Mouse (Mus musculus) heart, embryonic 11.5 days (tissue): ENCODE data around the gene Ubtd2. TPM values are rescaled to one million over a fixed set of nuclear protein-coding genes. Genes with fewer than 3 reads are reported as not detected.

Experiments used
- ATAC-seq: fragments of 200-750 bp; cut with Nextera tagmentation; replicated peaks from 2 replicates; pipeline ENCODE4 v1.8.0; 2017; ENCODE audit warnings: moderate library complexity; ENCODE audit not compliant: insufficient number of reproducible peaks, low FRiP score, low TSS enrichment
- H3K27ac ChIP-seq: fragments of 300-500 bp; sonication (generic); 2 replicates; pipeline ENCODE4 v1.5.1; 2014; ENCODE audit warnings: mild to moderate bottlenecking, low read depth, low read length
- H3K27me3 ChIP-seq: fragments of 300-500 bp; sonication (generic); 2 replicates; pipeline ENCODE4 v1.6.1; 2014; ENCODE audit warnings: mild to moderate bottlenecking, low read length, mixed read lengths; ENCODE audit not compliant: control insufficient read depth, insufficient read depth
- H3K36me3 ChIP-seq: fragments of 300-500 bp; sonication (generic); 2 replicates; pipeline ENCODE4 v1.6.1; 2014; ENCODE audit warnings: mild to moderate bottlenecking, low read length, moderate library complexity, mixed read lengths; ENCODE audit not compliant: control insufficient read depth, insufficient read depth
- H3K4me1 ChIP-seq: fragments of 300-500 bp; sonication (generic); 2 replicates; pipeline ENCODE4 v1.6.1; 2014; ENCODE audit warnings: low read length; ENCODE audit not compliant: control insufficient read depth, insufficient read depth
- H3K4me2 ChIP-seq: fragments of 300-500 bp; sonication (generic); 2 replicates; pipeline ENCODE4 v1.6.1; 2014; ENCODE audit warnings: mild to moderate bottlenecking, moderate library complexity
- H3K4me3 ChIP-seq: fragments of 300-500 bp; sonication (generic); 2 replicates; pipeline ENCODE4 v1.5.1; 2014; ENCODE audit warnings: low read depth, low read length
- H3K9ac ChIP-seq: fragments of 300-500 bp; sonication (generic); 2 replicates; pipeline ENCODE4 v1.6.1; 2014; ENCODE audit warnings: mild to moderate bottlenecking, low read depth, low read length, moderate library complexity
- H3K9me3 ChIP-seq: fragments of 300-500 bp; sonication (generic); replicated peaks from 2 replicates; pipeline ENCODE4 v1.6.1; 2016; ENCODE audit warnings: low read length; ENCODE audit not compliant: control insufficient read depth
- WGBS: fragments of 180-500 bp; shearing (Covaris S2); extraction: QIAGEN DNeasy Blood & Tissue Kit; methylation state at CpG from one replicate; pipeline ENCODE4 v1.1.7; 2014; ENCODE audit not compliant: insufficient replicate concordance; 5-methylcytosine and 5-hydroxymethylcytosine counted together
- polyA plus RNA-seq: library from polyadenylated mRNA; unstranded; fragments of >200 nt; fragmentation: Nextera tagmentation; extraction: Ambion mirVana; gene quantifications from 2 replicates; pipeline ENCODE4 v1.2.1, GENCODE M21; 2014

Ubtd2 gene
- polyA plus RNA-seq, 1 experiment from 2014 or later = 34.7 TPM

GRCm38 (mm10) chr11:32533482-32534261 lies 78.5 kb downstream of the Ubtd2 start:
- Histone ChIP-seq H3K36me3 (no peaks in the 10 kb centered on the region; the same call in 1 of the 2 replicates), H3K4me2 (peak overlapping the region; percentile 100), H3K9ac (peak overlapping the region; percentile 77), H3K4me3 (peak overlapping the region; percentile 69), H3K27ac (no peak overlapping the region), H3K9me3 (no peaks in the 10 kb centered on the region), H3K4me1 (peaks cover 6% of the 10 kb centered on the region; the same call in 1 of the 2 replicates), H3K27me3 (no peaks in the 10 kb centered on the region)
- ATAC-seq = peak; percentile 51; the same call in 1 of the 2 replicates
- 1% methylated on average over 24 of the region's 24 CpGs for WGBS

- no peak for ATAC-seq
- H3K27ac ChIP-seq = no peak overlapping the region
- peak overlapping the region; percentile 100; the same call in 1 of the 2 replicates for H3K4me2 ChIP-seq
- 71% methylated on average over 7 of the region's 7 CpGs for WGBS
- no peak overlapping the region for H3K9ac ChIP-seq
- no peaks in the 10 kb centered on the region for H3K27me3 ChIP-seq
- H3K9me3 ChIP-seq = no peaks in the 10 kb centered on the region
- peaks cover 11% of the 10 kb centered on the region; the same call in 1 of the 2 replicates for H3K4me1 ChIP-seq
- H3K4me3 ChIP-seq = no peak overlapping the region
- H3K36me3 ChIP-seq = no peaks in the 10 kb centered on the region; the same call in 1 of the 2 replicates
Observed at GRCm38 (mm10) chr11:32534453-32535075, 79.4 kb downstream of the Ubtd2 start.

GRCm38 (mm10) chr11:32535646-32536045 lies 80.5 kb downstream of the Ubtd2 start:
- H3K4me2 ChIP-seq = no peak overlapping the region
- H3K27ac ChIP-seq = no peak overlapping the region
- H3K27me3 ChIP-seq = no peaks in the 10 kb centered on the region
- no peaks in the 10 kb centered on the region; the same call in 1 of the 2 replicates for H3K36me3 ChIP-seq
- no peak overlapping the region for H3K4me3 ChIP-seq
- ATAC-seq = no peak
- H3K4me1 ChIP-seq = peaks cover 11% of the 10 kb centered on the region; the same call in 1 of the 2 replicates
- no peaks in the 10 kb centered on the region for H3K9me3 ChIP-seq
- 89% methylated on average over 4 of the region's 4 CpGs for WGBS
- H3K9ac ChIP-seq = no peak overlapping the region

GRCm38 (mm10) chr11:32536954-32537353 lies 81.8 kb downstream of the Ubtd2 start:
- no peaks in the 10 kb centered on the region for H3K9me3 ChIP-seq
- WGBS = 61% methylated on average over 7 of the region's 7 CpGs

GRCm38 (mm10) chr11:32538435-32538834 lies 83.3 kb downstream of the Ubtd2 start:
- 61% methylated on average over 6 of the region's 6 CpGs for WGBS
- H3K9me3 ChIP-seq = no peaks in the 10 kb centered on the region
- H3K27me3 ChIP-seq = no peaks in the 10 kb centered on the region
- H3K4me2 ChIP-seq = no peak overlapping the region
- H3K4me1 ChIP-seq = peaks cover 19% of the 10 kb centered on the region
- H3K9ac ChIP-seq = no peak overlapping the region
- ATAC-seq = no peak
- H3K4me3 ChIP-seq = no peak overlapping the region
- no peaks in the 10 kb centered on the region; the same call in 1 of the 2 replicates for H3K36me3 ChIP-seq
- no peak overlapping the region for H3K27ac ChIP-seq

More at GRCm38 (mm10) chr11:32536954-32537353, 81.8 kb downstream of the Ubtd2 start:
- peaks cover 11% of the 10 kb centered on the region for H3K4me1 ChIP-seq
- no peak for ATAC-seq
- H3K4me3 ChIP-seq = no peak overlapping the region
- H3K36me3 ChIP-seq = no peaks in the 10 kb centered on the region; the same call in 1 of the 2 replicates
- H3K27me3 ChIP-seq = no peaks in the 10 kb centered on the region
- H3K27ac ChIP-seq = no peak overlapping the region
- no peak overlapping the region for H3K9ac ChIP-seq
- no peak overlapping the region for H3K4me2 ChIP-seq

- Histone ChIP-seq H3K4me1 (peaks cover 17% of the 10 kb centered on the region), H3K27ac (no peak overlapping the region), H3K36me3 (no peaks in the 10 kb centered on the region; the same call in 1 of the 2 replicates), H3K4me3 (no peak overlapping the region), H3K9ac (no peak overlapping the region), H3K27me3 (no peaks in the 10 kb centered on the region), H3K4me2 (no peak overlapping the region), H3K9me3 (no peaks in the 10 kb centered on the region)
- ATAC-seq = no peak
- WGBS = 76% methylated on average over 4 of the region's 4 CpGs
Observed at GRCm38 (mm10) chr11:32538846-32539245, 83.7 kb downstream of the Ubtd2 start.

- ATAC-seq = no peak
- H3K27me3 ChIP-seq = no peaks in the 10 kb centered on the region
- no peak overlapping the region for H3K4me2 ChIP-seq
- H3K9me3 ChIP-seq = no peaks in the 10 kb centered on the region
- peaks cover 13% of the 10 kb centered on the region for H3K4me1 ChIP-seq
- no peak overlapping the region for H3K9ac ChIP-seq
- WGBS = 82% methylated on average over 7 of the region's 7 CpGs
- H3K36me3 ChIP-seq = no peaks in the 10 kb centered on the region; the same call in 1 of the 2 replicates
- no peak overlapping the region for H3K4me3 ChIP-seq
- no peak overlapping the region for H3K27ac ChIP-seq
Observed at GRCm38 (mm10) chr11:32539717-32540116, 84.5 kb downstream of the Ubtd2 start.

- Histone ChIP-seq H3K27me3 (no peaks in the 10 kb centered on the region), H3K4me3 (no peak overlapping the region), H3K4me2 (no peak overlapping the region), H3K4me1 (peaks cover 13% of the 10 kb centered on the region), H3K9me3 (no peaks in the 10 kb centered on the region), H3K27ac (no peak overlapping the region), H3K9ac (no peak overlapping the region), H3K36me3 (no peaks in the 10 kb centered on the region; the same call in 1 of the 2 replicates)
- WGBS = 66% methylated on average over 6 of the region's 6 CpGs
- no peak for ATAC-seq
Observed at GRCm38 (mm10) chr11:32540463-32540862, 85.3 kb downstream of the Ubtd2 start.
